ENCODE assay signal across 22 mouse cellular contexts in the genomic region with DNA sequence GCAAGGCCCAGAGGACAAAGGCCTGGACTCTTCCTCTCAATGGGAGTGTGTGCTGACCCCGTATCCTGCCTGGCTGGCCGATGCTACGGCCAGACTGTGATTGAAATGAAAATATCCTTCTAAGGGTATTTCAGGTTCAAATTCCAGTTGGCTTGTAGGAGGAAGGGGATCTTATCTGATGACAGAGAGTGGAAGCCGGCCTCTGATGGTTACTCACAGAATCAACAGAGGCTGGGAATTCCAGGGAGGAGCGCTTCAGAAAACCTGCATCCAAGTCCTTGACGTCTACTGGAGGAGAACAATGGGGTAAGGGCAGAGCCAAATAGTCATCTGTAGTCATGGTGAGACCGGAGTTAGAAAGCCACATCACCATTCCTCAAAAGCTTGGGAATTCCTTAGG.
DNase-seq lines count a peak whose midpoint lies in the region; ATAC-seq and TF ChIP-seq lines count a peak whose summit lies in the region.
"Had no signal": no experiment of that assay in that cellular context is flagged by ENCODE, and none has a peak within 500 bp of the region (broad histone marks: within the 10 kb centered on the region; RNA-seq: fewer than 3 reads in every experiment).

No protein-coding gene starts in this region.

- no peak overlapping the region for H3K4me3 ChIP-seq in kidney, embryonic 14.5 days (ENCODE audit: low read length)
- H3K4me3 ChIP-seq in stomach, postnatal 0 days (ENCODE audit: low read depth, low read length), result no peak overlapping the region
- H3K4me3 ChIP-seq: forebrain, embryonic 15.5 days; heart, embryonic 13.5 days; hindbrain, embryonic 10.5 days; limb, embryonic 12.5 days; liver, embryonic 13.5 days had no signal

- no peak overlapping the region for H3K27ac ChIP-seq in kidney, embryonic 14.5 days (ENCODE audit: low read depth, low read length)
- no peak overlapping the region for H3K27ac ChIP-seq in stomach, postnatal 0 days (replicated peaks)
- H3K27ac ChIP-seq: forebrain, embryonic 15.5 days; heart, embryonic 13.5 days; hindbrain, embryonic 10.5 days; limb, embryonic 12.5 days; liver, embryonic 13.5 days had no signal

- TF ChIP-seq EP300 in stomach, postnatal 0 days (optimal IDR thresholded peaks at IDR 0.05), result no peak

- H3K36me3 ChIP-seq in kidney, embryonic 14.5 days (ENCODE audit: control insufficient read depth, insufficient read depth, low read length), result no peaks in the 10 kb centered on the region
- no peaks in the 10 kb centered on the region for H3K36me3 ChIP-seq in stomach, postnatal 0 days (ENCODE audit: control insufficient read depth, insufficient read depth, low read length)
- H3K36me3 ChIP-seq: forebrain, embryonic 15.5 days; heart, embryonic 13.5 days; hindbrain, embryonic 10.5 days; limb, embryonic 12.5 days; liver, embryonic 13.5 days had no signal

- no peak overlapping the region for H3K4me2 ChIP-seq in kidney, embryonic 14.5 days (replicated peaks; ENCODE audit: low read depth, low read length)
- no peak overlapping the region for H3K4me2 ChIP-seq in stomach, postnatal 0 days (replicated peaks; ENCODE audit: low read depth)
- H3K4me2 ChIP-seq: forebrain, embryonic 15.5 days; heart, embryonic 13.5 days; limb, embryonic 12.5 days; liver, embryonic 13.5 days; lung, embryonic 14.5 days; midbrain, embryonic 11.5 days had no signal

- no peaks in the 10 kb centered on the region for H3K27me3 ChIP-seq in kidney, embryonic 14.5 days (ENCODE audit: control insufficient read depth, insufficient read depth, low read length)
- H3K27me3 ChIP-seq in stomach, postnatal 0 days (ENCODE audit: control insufficient read depth, insufficient read depth, low read length), result no peaks in the 10 kb centered on the region
- H3K27me3 ChIP-seq: forebrain, embryonic 15.5 days; heart, embryonic 13.5 days; limb, embryonic 12.5 days; liver, embryonic 13.5 days had no signal

- H3K4me1 ChIP-seq in kidney, embryonic 14.5 days (ENCODE audit: control insufficient read depth, insufficient read depth, low read length), result no peaks in the 10 kb centered on the region
- H3K4me1 ChIP-seq in stomach, postnatal 0 days (replicated peaks; ENCODE audit: control insufficient read depth, insufficient read depth), result no peaks in the 10 kb centered on the region
- H3K4me1 ChIP-seq: forebrain, embryonic 15.5 days; liver, embryonic 13.5 days had no signal

- H3K9me3 ChIP-seq in kidney, embryonic 14.5 days (ENCODE audit: control insufficient read depth, low read length), result no peaks in the 10 kb centered on the region
- H3K9me3 ChIP-seq in stomach, postnatal 0 days (ENCODE audit: control insufficient read depth, low read length), result no peaks in the 10 kb centered on the region
- H3K9me3 ChIP-seq: forebrain, embryonic 15.5 days; heart, embryonic 13.5 days; hindbrain, embryonic 10.5 days; limb, embryonic 12.5 days; liver, embryonic 13.5 days had no signal

- DNase-seq in adrenal gland, adult 2 months, result peak; percentile 26
- no peak for DNase-seq in adrenal gland, postnatal 36 days
- DNase-seq in kidney, adult 11 months, result peak; percentile 51
- peak; percentile 73 for DNase-seq in ZHBTc4 (ENCODE audit: low read depth, low spot score)
- DNase-seq in stomach, postnatal 0 days (ENCODE audit: low spot score), result no peak
- DNase-seq in thymus, postnatal 36 days, result no peak
- DNase-seq: adrenal gland, postnatal 25 days; cerebellum, adult 18-20 months; cerebellum, postnatal 25 days; embryo, embryonic 11 days; gastrocnemius, postnatal 25 days; liver, embryonic 13.5 days; lung, embryonic 14.5 days; retina, postnatal 1 day; right cerebral cortex, postnatal 4 days had no signal

- TF ChIP-seq CTCF in stomach, postnatal 0 days (IDR thresholded peaks at IDR 0.05; ENCODE audit: low read depth), result no peak

- ATAC-seq in kidney, embryonic 14.5 days (ENCODE audit: low FRiP score, low TSS enrichment), result no peak
- ATAC-seq in stomach, postnatal 0 days (ENCODE audit: low FRiP score, low TSS enrichment), result 0 out of 2 replicates have a peak, but pooled peaks have one; percentile 47
- ATAC-seq: CD4-positive, CD25-positive, alpha-beta regulatory T cell, adult 4 months; forebrain, embryonic 15.5 days had no signal

- 78% methylated on average over 7 of the region's 7 CpGs for WGBS in kidney, embryonic 14.5 days
- WGBS in stomach, postnatal 0 days, result 73% methylated on average over 7 of the region's 7 CpGs

- H3K9ac ChIP-seq in kidney, embryonic 14.5 days (ENCODE audit: low read depth, low read length), result no peak overlapping the region
- H3K9ac ChIP-seq in stomach, postnatal 0 days (ENCODE audit: low read length), result no peak overlapping the region
- H3K9ac ChIP-seq: forebrain, embryonic 15.5 days; heart, embryonic 13.5 days; limb, embryonic 12.5 days; liver, embryonic 13.5 days; lung, embryonic 14.5 days had no signal

Comparison
In these comparisons a context has a peak if more than half of its experiments do, and no peak if none do; other contexts are left out.
1. DNase-seq: peak in adrenal gland, adult 2 months (single experiment), kidney, adult 11 months (single experiment) and ZHBTc4 (single experiment); none in adrenal gland, postnatal 36 days (0 of 2), stomach, postnatal 0 days (single experiment) and thymus, postnatal 36 days (0 of 2).